Mouse (Mus musculus) ES-E14 (cell line): Measurements from ENCODE around the gene Zfr2.

Experiments
- HCFC1 ChIP-seq: IDR thresholded peaks from 2 replicates; pipeline ENCODE4 v1.6.1; 2012; ENCODE audit warnings: low read length, inconsistent platforms, borderline replicate concordance; ENCODE audit not compliant: insufficient read depth
- MAFK ChIP-seq: IDR thresholded peaks from 2 replicates; pipeline ENCODE4 v1.6.1; 2014; ENCODE audit warnings: mild to moderate bottlenecking, low read depth, low read length, inconsistent platforms; ENCODE audit not compliant: insufficient read depth
- ZC3H11A ChIP-seq: IDR thresholded peaks from 2 replicates; pipeline ENCODE4 v1.6.1; 2012; ENCODE audit warnings: low read depth, mild to moderate bottlenecking, inconsistent platforms, low read length, borderline replicate concordance

- TF ChIP-seq MAFK (no peak), HCFC1 (no peak), ZC3H11A (no peak)
Measured at GRCm38 (mm10) chr10:81249442-81249841, 16.5 kb downstream of the Zfr2 start.
